Mouse (Mus musculus) forebrain, embryonic 12.5 days (tissue): ENCODE results near the gene Ascc1. TPM values are rescaled to one million over a fixed set of nuclear protein-coding genes. Genes with fewer than 3 reads are reported as not detected.
"Not testable (repeated sequence)": the region's sequence is repeated elsewhere in the genome, so short reads cannot be mapped to it uniquely, and the experiment has no call there.

Experiments used
- ATAC-seq: fragments of 200-750 bp; cut with Nextera tagmentation; 2 replicates; pipeline ENCODE4 v1.8.0; 2017; ENCODE audit warnings: moderate TSS enrichment; ENCODE audit not compliant: low FRiP score
- H3K27ac ChIP-seq: fragments of 300-500 bp; sonication (generic); 2 replicates; pipeline ENCODE4 v1.5.1; 2016; ENCODE audit warnings: mild to moderate bottlenecking
- H3K27me3 ChIP-seq: fragments of 300-500 bp; sonication (generic); 2 replicates; pipeline ENCODE4 v1.6.1; 2016; ENCODE audit warnings: mild to moderate bottlenecking
- H3K36me3 ChIP-seq: fragments of 300-500 bp; sonication (generic); replicated peaks from 2 replicates; pipeline ENCODE4 v1.6.1; 2016; ENCODE audit warnings: mild to moderate bottlenecking
- H3K4me1 ChIP-seq: fragments of 300-500 bp; sonication (generic); 2 replicates; pipeline ENCODE4 v1.6.1; 2016
- H3K4me2 ChIP-seq: fragments of 300-500 bp; sonication (generic); 2 replicates; pipeline ENCODE4 v1.6.1; 2016; ENCODE audit warnings: mild to moderate bottlenecking, moderate library complexity
- H3K4me3 ChIP-seq: fragments of 300-500 bp; sonication (generic); replicated peaks from 2 replicates; pipeline ENCODE4 v1.5.1; 2016; ENCODE audit warnings: mild to moderate bottlenecking
- H3K9ac ChIP-seq: fragments of 300-500 bp; sonication (generic); 2 replicates; pipeline ENCODE4 v1.6.1; 2016; ENCODE audit warnings: mild to moderate bottlenecking
- H3K9me3 ChIP-seq: fragments of 300-500 bp; sonication (generic); 2 replicates; pipeline ENCODE4 v1.6.1; 2016
- WGBS: fragments of 180-500 bp; shearing (Covaris S2); methylation state at CpG from one replicate; pipeline ENCODE4 v1.1.7; 2016; 5-methylcytosine and 5-hydroxymethylcytosine counted together
- polyA plus RNA-seq: library from polyadenylated mRNA; unstranded; fragments of >200 nt; fragmentation: Nextera tagmentation; extraction: Ambion mirVana; gene quantifications from 2 replicates; pipeline ENCODE4 v1.2.1, GENCODE M21; 2016

The Ascc1 gene
- polyA plus RNA-seq, 1 experiment from 2014 or later: 38.6 TPM

DNA sequence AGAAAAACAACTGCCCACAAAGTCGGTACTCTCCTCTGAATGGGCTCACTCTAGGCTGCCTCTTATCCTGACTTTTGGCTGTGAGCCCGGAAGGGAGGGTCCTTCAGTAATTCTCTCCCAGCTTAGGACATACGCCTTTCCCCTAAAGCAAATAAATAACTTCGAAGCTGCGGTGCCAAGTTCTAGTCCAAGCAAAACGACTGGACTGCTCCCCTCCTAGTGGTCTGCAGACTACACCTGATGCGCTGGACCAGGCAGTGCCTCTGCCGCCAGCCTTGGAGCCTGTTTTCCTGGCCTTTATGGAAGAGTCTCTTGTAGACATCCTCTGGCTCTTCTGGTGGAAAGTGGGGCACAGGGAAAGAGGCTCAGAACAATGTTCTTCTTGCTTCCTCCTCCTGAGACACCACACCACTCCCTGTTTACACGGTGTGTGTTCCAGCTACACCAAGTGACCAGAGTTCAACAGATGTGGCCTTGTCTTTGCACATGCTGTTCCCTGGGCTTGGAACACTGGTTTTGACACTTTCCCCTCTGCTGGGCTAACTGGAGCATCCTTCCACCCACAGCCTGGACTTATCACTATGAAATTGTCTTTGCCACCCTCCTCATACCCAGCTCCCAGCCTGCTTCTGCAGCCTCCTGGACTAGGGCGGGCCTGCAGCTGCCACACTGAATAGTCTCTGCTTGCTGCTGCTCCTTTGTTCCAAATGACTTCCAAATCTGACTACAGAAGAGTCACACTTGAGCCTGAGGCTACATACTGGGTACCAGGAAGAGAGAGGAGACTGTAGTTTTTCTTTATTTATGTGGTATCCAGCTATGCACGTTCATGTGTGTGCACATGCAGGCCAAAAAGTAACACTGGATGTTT is 23.5 kb upstream of the Ascc1 start:
- peaks cover 30% of the 10 kb centered on the region for H3K4me1 ChIP-seq
- H3K4me3 ChIP-seq: no peak overlapping the region
- H3K36me3 ChIP-seq: 0 out of 2 replicates have a peak, but pooled peaks cover under 1% of the 10 kb centered on the region
- 0 out of 2 replicates have a peak, but pooled peaks have one; percentile 10 for ATAC-seq
- H3K9ac ChIP-seq: no peak overlapping the region
- no peaks in the 10 kb centered on the region for H3K27me3 ChIP-seq
- H3K9me3 ChIP-seq: no peaks in the 10 kb centered on the region
- WGBS: 52% methylated on average over 11 of the region's 11 CpGs
- H3K4me2 ChIP-seq: no peak overlapping the region
- peak overlapping the region; percentile 80 for H3K27ac ChIP-seq

DNA sequence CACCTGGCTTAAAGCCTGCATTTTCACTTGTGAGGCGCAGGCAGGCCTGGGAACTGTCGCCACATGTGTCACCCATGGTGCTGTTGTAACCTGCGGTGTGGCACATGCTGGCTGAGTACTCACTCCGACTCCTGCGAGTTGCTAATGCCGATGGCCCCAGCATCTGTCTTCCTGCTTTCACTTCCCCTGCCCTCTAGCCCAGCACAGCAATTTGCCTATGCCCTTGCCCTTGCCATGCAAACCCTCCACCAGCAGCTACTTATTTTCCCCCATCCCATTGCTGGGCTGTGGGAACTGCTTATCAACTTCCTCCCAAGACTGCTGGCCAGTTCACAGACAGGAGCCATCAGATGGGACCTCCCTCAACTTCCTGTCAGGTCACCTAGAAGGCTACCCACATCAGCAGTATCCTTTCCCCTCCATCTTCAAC is 21.8 kb upstream of the Ascc1 start:
- no peak overlapping the region for H3K27ac ChIP-seq
- H3K4me3 ChIP-seq: no peak overlapping the region
- peaks cover 17% of the 10 kb centered on the region for H3K36me3 ChIP-seq
- H3K27me3 ChIP-seq: no peaks in the 10 kb centered on the region
- H3K9me3 ChIP-seq: no peaks in the 10 kb centered on the region
- H3K4me1 ChIP-seq: peaks cover 19% of the 10 kb centered on the region
- H3K9ac ChIP-seq: no peak overlapping the region
- no peak for ATAC-seq
- no peak overlapping the region for H3K4me2 ChIP-seq
- whole genome bisulfite sequencing: 91% methylated on average over 6 of the region's 6 CpGs

DNA sequence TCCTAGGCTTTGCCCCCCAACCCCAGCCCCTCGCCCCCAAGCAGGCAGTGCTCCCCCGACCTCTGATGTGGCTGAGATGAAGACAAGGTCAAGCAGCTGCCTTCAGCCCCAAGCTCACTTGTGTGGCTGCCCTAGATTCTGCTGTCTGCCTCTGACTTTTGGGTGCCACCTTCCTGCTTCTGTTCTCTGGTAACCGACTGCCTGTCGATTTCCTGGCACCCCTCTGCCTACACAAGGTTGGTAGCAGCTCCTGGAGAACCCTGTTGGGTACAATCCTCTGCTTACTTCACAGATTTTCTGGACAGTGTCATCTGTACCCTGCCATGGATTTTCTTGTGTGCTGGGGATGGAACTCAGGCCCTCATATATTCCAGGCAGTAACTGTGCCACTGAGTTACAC is 21.3 kb upstream of the Ascc1 start:
- ATAC-seq: no peak
- H3K36me3 ChIP-seq: peaks cover 22% of the 10 kb centered on the region
- no peak overlapping the region for H3K4me2 ChIP-seq
- H3K27ac ChIP-seq: no peak overlapping the region
- H3K9me3 ChIP-seq: no peaks in the 10 kb centered on the region
- H3K27me3 ChIP-seq: no peaks in the 10 kb centered on the region
- WGBS: 74% methylated on average over 4 of the region's 4 CpGs
- no peak overlapping the region for H3K4me3 ChIP-seq
- H3K4me1 ChIP-seq: peaks cover 19% of the 10 kb centered on the region
- H3K9ac ChIP-seq: no peak overlapping the region

DNA sequence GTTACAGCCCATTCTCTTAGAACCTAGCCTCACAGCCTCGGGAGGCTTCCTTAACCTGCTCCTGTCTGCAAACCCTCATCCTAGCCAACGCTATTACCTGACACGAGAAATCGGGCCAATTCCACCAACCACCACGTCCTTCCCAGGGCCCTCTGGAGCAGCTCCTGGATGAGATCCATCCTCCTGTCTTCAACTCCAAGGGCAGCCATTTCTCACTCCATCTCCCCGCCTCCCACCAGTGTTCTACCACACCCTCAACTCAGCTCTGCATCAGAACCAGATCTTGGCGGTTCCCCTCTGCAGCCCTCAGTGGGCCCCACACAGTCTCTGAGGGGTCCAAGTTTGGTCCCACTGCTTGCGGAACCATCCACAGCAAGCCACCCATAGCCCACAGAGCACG is 20.8 kb upstream of the Ascc1 start:
- WGBS: 93% methylated on average over 9 of the region's 9 CpGs
- H3K4me2 ChIP-seq: no peak overlapping the region
- ATAC-seq: no peak
- no peaks in the 10 kb centered on the region for H3K9me3 ChIP-seq
- no peak overlapping the region for H3K9ac ChIP-seq
- H3K4me1 ChIP-seq: peaks cover 19% of the 10 kb centered on the region
- peaks cover 25% of the 10 kb centered on the region for H3K36me3 ChIP-seq
- no peak overlapping the region for H3K27ac ChIP-seq
- H3K27me3 ChIP-seq: no peaks in the 10 kb centered on the region
- H3K4me3 ChIP-seq: no peak overlapping the region

DNA sequence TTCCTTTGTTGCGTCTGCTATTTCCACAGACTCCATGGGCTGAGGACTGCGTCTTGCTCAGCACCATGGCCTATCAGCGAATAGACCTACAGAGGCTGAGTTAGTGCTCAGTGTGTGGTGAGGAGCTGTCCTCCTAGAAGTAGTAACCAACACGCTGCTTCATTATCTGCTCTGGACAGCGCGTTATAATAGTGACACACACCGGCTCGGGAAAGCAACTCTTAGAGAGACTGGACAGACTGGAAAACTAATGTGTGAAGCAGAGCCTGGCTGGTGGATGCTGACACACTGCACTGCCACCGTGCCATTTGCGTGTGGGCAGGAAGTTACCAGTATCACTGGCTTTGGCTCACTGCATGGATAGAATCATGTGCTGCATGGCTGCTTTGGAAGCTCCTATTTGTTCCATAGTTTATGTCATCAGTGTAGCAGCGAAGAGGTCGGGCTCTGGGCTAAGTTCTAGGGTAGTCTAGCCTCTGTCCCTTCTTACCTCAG is 20.2 kb upstream of the Ascc1 start:
- Histone ChIP-seq H3K36me3 (peaks cover 31% of the 10 kb centered on the region), H3K4me3 (no peak overlapping the region), H3K9me3 (no peaks in the 10 kb centered on the region), H3K27ac (no peak overlapping the region), H3K4me1 (peaks cover 19% of the 10 kb centered on the region), H3K9ac (no peak overlapping the region), H3K27me3 (no peaks in the 10 kb centered on the region), H3K4me2 (no peak overlapping the region)
- ATAC-seq: no peak
- 95% methylated on average over 12 of the region's 12 CpGs for WGBS

DNA sequence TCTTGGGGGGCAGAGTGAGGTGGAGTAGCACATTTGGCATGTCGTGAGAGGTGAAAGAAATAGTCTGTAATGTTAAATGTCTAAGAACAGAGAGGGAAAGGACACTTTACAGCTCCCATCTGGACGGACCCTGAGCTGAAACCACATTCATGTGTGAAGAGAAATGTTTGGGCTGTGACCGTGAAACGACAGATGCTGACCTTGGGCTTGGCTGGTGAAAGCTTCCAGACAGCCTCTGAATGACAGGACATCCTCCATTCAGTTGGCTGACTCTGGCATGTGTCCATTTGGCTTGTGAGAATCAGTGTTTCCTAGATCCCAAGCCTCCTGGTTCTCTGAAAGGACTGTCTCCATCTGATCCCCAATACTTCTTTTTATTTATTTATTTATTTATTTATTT is 14.6 kb upstream of the Ascc1 start:
- H3K27me3 ChIP-seq: no peaks in the 10 kb centered on the region
- no peak overlapping the region for H3K4me2 ChIP-seq
- no peak overlapping the region for H3K4me3 ChIP-seq
- WGBS: 95% methylated on average over 4 of the region's 4 CpGs
- no peaks in the 10 kb centered on the region for H3K9me3 ChIP-seq
- H3K9ac ChIP-seq: no peak overlapping the region
- H3K27ac ChIP-seq: no peak overlapping the region
- ATAC-seq: no peak
- H3K36me3 ChIP-seq: peaks cover 85% of the 10 kb centered on the region
- no peaks in the 10 kb centered on the region for H3K4me1 ChIP-seq

DNA sequence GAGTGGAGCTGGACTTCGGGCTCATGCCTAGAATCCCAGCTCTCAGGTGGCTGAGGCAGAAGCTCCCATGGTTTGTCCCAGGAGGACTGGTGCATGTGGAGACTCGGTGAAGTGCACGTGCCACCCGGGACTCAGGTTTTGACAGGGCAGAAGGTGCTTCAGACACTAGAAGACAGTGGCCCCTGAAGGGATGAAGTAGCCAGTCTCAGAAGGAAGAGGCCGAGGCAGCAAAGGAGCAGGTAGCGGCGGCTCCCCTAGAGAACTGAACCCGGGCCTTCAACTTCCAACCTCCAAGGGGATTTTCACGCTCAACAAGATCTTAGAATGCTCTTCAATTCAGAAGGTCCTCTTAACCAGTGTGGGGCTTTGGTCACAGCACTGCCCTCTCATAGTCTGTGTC is 12.2 kb upstream of the Ascc1 start:
- Histone ChIP-seq H3K9ac (no peak overlapping the region), H3K36me3 (peaks cover 91% of the 10 kb centered on the region), H3K4me3 (no peak overlapping the region), H3K27me3 (no peaks in the 10 kb centered on the region), H3K9me3 (no peaks in the 10 kb centered on the region), H3K27ac (no peak overlapping the region), H3K4me2 (no peak overlapping the region), H3K4me1 (no peaks in the 10 kb centered on the region)
- ATAC-seq: no peak
- 95% methylated on average over 9 of the region's 9 CpGs for WGBS

DNA sequence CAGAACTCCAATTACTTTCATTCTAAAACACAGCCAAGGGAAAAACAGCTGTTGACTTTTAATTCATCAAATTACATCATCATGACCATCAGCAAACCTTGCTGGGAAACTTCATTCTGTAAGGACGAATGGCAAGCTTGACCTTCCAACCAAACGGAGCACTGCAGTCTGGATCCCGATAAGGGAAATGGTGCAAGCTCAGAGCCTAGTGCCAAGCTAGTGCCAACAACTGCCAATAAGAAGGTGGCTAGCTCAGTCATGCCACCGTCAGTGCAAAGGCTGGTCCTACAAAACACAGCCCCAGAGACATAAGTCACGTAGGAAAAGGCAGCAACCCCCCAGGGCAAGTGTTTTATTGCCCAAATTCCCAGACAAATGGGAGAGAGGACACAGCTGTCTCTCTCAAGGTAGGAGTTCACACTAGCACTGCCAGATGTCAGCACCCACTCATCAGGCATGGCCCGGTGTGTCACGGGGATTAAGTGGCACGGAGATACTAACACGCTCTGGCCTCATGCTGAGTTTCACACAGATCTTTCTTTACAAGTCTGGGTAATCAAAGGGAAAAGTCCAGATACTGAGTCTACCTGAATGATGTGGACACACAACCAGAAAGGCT is 11.2 kb upstream of the Ascc1 start:
- Histone ChIP-seq H3K4me3 (no peak overlapping the region), H3K36me3 (peaks cover 91% of the 10 kb centered on the region), H3K9me3 (no peaks in the 10 kb centered on the region), H3K27me3 (no peaks in the 10 kb centered on the region), H3K4me2 (no peak overlapping the region), H3K9ac (no peak overlapping the region), H3K27ac (no peak overlapping the region), H3K4me1 (no peaks in the 10 kb centered on the region)
- ATAC-seq: no peak
- WGBS: 94% methylated on average over 9 of the region's 9 CpGs

DNA sequence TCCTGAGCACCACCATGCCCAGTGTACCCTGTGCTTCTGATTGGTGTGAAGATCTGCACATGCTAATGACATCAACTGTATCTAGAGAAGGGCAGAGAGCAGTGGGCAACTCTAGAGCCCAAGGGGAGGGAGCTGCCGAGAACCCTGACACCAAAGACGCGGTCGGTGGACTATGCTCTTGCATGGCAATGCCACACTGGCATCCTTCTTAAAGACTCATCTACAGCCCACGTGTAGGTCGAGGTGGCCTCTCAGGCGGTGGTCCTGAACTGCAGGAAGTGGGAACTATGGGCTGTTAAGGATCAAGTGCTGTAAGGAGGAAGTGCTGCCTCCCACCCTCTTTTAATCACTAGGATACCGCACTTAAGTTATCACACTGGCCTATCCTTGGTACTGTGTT is 10.6 kb upstream of the Ascc1 start:
- no peak for ATAC-seq
- Histone ChIP-seq H3K9ac (no peak overlapping the region), H3K27ac (no peak overlapping the region), H3K4me2 (no peak overlapping the region), H3K9me3 (no peaks in the 10 kb centered on the region), H3K27me3 (no peaks in the 10 kb centered on the region), H3K36me3 (peaks cover 89% of the 10 kb centered on the region), H3K4me3 (no peak overlapping the region), H3K4me1 (no peaks in the 10 kb centered on the region)
- 94% methylated on average over 8 of the region's 8 CpGs for WGBS

DNA sequence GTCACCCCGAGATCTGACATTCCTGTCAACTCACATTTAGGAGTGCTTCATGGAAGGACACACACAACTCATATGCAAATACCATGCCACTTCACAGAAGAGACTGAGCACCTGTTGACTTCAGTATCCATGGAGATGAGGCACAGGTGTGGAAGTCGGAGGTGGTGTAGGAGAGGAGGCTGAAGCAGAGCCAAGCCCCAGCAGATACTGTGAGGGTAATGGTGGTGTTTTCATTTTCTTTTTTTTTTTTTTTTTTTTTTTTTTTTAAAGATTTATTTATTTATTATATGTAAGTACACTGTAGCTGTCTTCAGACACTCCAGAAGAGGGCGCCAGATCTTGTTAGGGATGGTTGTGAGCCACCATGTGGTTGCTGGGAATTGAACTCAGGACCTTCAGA is 8.8 kb upstream of the Ascc1 start:
- ATAC-seq, H3K4me2 ChIP-seq, H3K4me1 ChIP-seq, H3K9ac ChIP-seq, H3K27ac ChIP-seq, H3K27me3 ChIP-seq, H3K4me3 ChIP-seq, H3K9me3 ChIP-seq: not testable (repeated sequence)
- WGBS: 98% methylated on average over 2 of the region's 3 CpGs
- H3K36me3 ChIP-seq: peaks cover 71% of the 10 kb centered on the region

DNA sequence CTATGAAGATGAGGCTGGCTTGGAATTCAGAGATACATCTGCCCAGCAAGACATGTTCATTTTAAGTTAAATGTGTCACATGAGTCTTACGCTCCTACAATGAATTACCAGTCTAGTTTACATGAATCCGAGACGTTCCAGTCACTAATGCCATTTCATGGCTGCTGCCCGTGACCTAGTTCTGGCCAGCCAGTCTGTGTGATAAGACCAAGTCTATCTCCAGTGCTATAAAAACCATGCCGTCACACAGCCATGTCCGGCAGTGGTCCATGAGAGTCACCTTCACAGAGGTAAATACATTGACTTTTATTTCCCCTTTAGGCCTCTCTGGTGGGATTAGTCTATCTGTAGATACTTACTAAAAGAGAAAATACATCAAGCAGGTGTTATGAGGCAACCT is 6.7 kb upstream of the Ascc1 start:
- ATAC-seq: no peak
- Histone ChIP-seq H3K4me1 (0 out of 2 replicates have a peak, but pooled peaks cover 1% of the 10 kb centered on the region), H3K36me3 (peaks cover 55% of the 10 kb centered on the region), H3K4me2 (no peak overlapping the region), H3K4me3 (no peak overlapping the region), H3K9ac (no peak overlapping the region), H3K27me3 (no peaks in the 10 kb centered on the region), H3K27ac (no peak overlapping the region), H3K9me3 (no peaks in the 10 kb centered on the region)
- 97% methylated on average over 6 of the region's 6 CpGs for WGBS

DNA sequence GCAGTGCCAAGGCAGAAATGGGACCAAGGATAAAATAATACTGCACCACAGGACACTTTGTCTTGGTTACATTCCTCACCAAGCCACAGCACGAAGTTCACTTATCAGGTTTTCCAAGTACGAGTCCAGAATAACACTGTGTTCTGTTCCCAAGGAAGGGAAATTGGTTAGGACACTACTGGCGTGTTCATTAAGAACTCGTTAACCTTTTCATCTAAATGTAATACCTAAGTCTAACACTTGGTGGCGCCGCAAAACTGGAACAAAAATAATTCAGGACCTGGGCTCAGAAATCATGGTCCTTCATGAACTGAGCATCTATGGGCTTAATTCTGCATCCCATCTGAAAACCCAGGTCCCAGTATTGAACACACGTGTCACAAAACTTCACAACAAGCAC is 5.0 kb upstream of the Ascc1 start:
- Histone ChIP-seq H3K9ac (no peak overlapping the region), H3K9me3 (no peaks in the 10 kb centered on the region), H3K4me1 (peaks cover 14% of the 10 kb centered on the region), H3K4me3 (no peak overlapping the region), H3K27ac (no peak overlapping the region), H3K4me2 (no peak overlapping the region), H3K27me3 (no peaks in the 10 kb centered on the region), H3K36me3 (peaks cover 46% of the 10 kb centered on the region)
- ATAC-seq: no peak
- WGBS: 20% methylated on average over 7 of the region's 7 CpGs

DNA sequence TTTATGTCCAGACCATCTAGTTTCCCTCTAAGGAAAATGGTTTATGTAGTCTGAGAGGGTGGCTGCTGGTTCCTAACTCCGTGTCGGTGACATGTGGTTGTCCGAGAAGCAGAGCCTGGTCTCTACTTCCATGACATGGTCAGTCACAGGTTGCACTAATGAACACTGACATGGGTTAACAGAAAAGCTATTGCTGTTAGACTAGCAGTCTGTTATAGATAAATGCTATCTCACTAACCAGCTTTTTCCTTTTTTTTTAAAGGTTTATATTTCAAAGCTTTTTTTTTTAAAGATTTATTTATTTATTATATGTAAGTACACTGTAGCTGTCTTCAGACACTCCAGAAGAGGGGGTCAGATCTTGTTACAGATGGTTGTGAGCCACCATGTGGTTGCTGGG is 3.5 kb upstream of the Ascc1 start:
- H3K36me3 ChIP-seq: peaks cover 34% of the 10 kb centered on the region

More for the DNA sequence above, 3.5 kb upstream of the Ascc1 start:
- Histone ChIP-seq H3K9me3 (no peaks in the 10 kb centered on the region), H3K9ac (no peak overlapping the region), H3K4me2 (no peak overlapping the region), H3K27me3 (no peaks in the 10 kb centered on the region), H3K27ac (no peak overlapping the region), H3K4me1 (peaks cover 21% of the 10 kb centered on the region), H3K4me3 (no peak overlapping the region)
- no peak for ATAC-seq
- 95% methylated on average over 3 of the region's 3 CpGs for WGBS
